Mouse (Mus musculus): ENCODE data around the gene Rab11fip4. TPM values are rescaled to one million over a fixed set of nuclear protein-coding genes. Genes with fewer than 3 reads are reported as not detected.

Gene Rab11fip4
- polyA plus RNA-seq, 1 experiment from 2014 or later: 2.2 TPM

DNA sequence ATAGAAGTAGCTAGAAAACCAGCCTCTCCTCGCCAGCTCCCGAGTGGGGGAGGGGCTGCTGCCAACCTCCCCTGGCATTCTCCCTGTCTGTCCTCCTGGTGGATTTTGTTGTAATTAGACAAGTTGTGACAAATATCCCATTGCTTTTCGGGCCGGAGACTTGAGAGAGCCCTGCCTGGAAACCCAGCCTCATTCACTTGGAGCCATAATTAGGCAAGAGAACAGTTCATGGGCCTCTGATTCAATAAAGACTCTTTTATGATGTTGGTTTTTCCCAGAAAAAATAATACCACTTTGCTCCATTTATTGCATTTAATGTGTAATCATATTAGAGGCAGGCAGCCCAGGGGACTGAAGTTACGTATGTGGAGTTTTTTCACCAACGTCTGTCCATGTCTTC, 127.2 kb downstream of the Rab11fip4 start:
- ATAC-seq (replicated peaks; ENCODE audit: low FRiP score) (no peak), DNase-seq (ENCODE audit: low spot score) (no peak)
- Histone ChIP-seq H3K4me2 (no peak overlapping the region), H3K27ac (ENCODE audit: low read depth, low read length) (no peak overlapping the region), H3K36me3 (ENCODE audit: control insufficient read depth, insufficient read depth, low read length) (no peaks in the 10 kb centered on the region), H3K4me3 (ENCODE audit: low read depth, low read length) (no peak overlapping the region), H3K9ac (ENCODE audit: low read depth, low read length) (no peak overlapping the region), H3K27me3 (replicated peaks; ENCODE audit: control insufficient read depth, insufficient read depth, low read length) (peaks cover 11% of the 10 kb centered on the region), H3K4me1 (replicated peaks; ENCODE audit: control insufficient read depth, insufficient read depth, low read length) (peaks cover 4% of the 10 kb centered on the region; the same call in 1 of the 2 replicates), H3K9me3 (ENCODE audit: control insufficient read depth, low read length) (no peaks in the 10 kb centered on the region)
- WGBS: 79% methylated on average over 6 of the region's 6 CpGs

DNA sequence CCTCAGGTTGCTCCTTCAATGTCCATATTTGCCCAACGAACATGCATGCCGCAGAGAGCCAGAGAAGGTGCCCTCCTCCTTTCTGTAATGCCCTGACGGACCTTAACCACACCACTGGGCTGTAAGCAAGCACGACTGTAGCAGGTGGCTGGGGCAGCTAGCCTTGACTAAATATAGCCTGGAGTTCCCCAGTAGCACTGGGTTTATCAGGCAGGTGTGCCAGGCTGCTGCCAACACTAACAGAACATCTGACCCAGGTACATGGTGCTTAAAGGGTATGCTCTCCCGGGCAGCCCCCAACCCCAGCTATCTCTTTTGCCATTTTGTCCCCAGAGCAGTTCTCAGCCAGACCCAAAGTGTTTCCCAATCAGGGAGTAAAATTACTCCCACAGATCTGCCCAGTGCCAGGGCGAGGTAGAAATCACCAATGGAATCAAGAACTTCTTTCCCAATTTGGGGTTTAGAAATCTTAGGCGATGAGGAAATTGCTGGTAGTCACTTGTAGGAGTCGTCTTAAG, 127.9 kb downstream of the Rab11fip4 start:
- no peak overlapping the region for H3K9ac ChIP-seq (ENCODE audit: low read depth, low read length)
- no peak overlapping the region for H3K4me2 ChIP-seq
- H3K27me3 ChIP-seq (replicated peaks; ENCODE audit: control insufficient read depth, insufficient read depth, low read length): peaks cover 7% of the 10 kb centered on the region
- H3K27ac ChIP-seq (ENCODE audit: low read depth, low read length): no peak overlapping the region
- H3K9me3 ChIP-seq (ENCODE audit: control insufficient read depth, low read length): no peaks in the 10 kb centered on the region
- 77% methylated on average over 8 of the region's 8 CpGs for WGBS
- no peaks in the 10 kb centered on the region for H3K36me3 ChIP-seq (ENCODE audit: control insufficient read depth, insufficient read depth, low read length)
- no peak overlapping the region for H3K4me3 ChIP-seq (ENCODE audit: low read depth, low read length)
- DNase-seq (ENCODE audit: low spot score) (no peak), ATAC-seq (replicated peaks; ENCODE audit: low FRiP score) (no peak)
- H3K4me1 ChIP-seq (replicated peaks; ENCODE audit: control insufficient read depth, insufficient read depth, low read length): no peaks in the 10 kb centered on the region; the same call in 1 of the 2 replicates

DNA sequence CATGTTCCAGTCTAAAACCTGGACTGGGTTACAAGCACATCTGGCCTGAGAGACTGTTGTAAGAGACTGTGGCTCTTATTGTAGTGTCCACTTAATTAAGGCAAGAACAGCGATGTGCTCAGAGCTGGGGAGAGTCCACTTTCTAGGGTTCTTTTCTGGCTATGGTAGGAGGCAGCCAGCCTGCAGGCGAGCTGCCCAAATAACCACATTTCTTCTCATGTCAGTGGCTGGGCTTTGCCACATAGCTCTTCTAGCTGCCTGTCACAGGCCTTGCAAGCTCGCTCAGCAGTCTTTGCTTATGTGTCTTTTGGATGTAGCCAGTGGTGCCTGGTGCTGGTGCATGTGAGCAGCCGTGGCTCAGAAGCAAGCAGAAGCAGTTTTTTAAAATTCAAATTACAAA, 129.7 kb downstream of the Rab11fip4 start:
- ATAC-seq (replicated peaks; ENCODE audit: low FRiP score): no peak
- Histone ChIP-seq H3K36me3 (ENCODE audit: control insufficient read depth, insufficient read depth, low read length) (no peaks in the 10 kb centered on the region), H3K4me2 (no peak overlapping the region), H3K9ac (ENCODE audit: low read depth, low read length) (no peak overlapping the region), H3K27me3 (replicated peaks; ENCODE audit: control insufficient read depth, insufficient read depth, low read length) (no peaks in the 10 kb centered on the region), H3K9me3 (ENCODE audit: control insufficient read depth, low read length) (no peaks in the 10 kb centered on the region), H3K4me1 (replicated peaks; ENCODE audit: control insufficient read depth, insufficient read depth, low read length) (no peaks in the 10 kb centered on the region; the same call in 1 of the 2 replicates), H3K4me3 (ENCODE audit: low read depth, low read length) (no peak overlapping the region), H3K27ac (ENCODE audit: low read depth, low read length) (no peak overlapping the region)
- WGBS: 82% methylated on average over 4 of the region's 4 CpGs
- no peak for DNase-seq (ENCODE audit: low spot score)

GRCm38 (mm10) chr11:79722811-79723210, 131.8 kb downstream of the Rab11fip4 start:
- DNase-seq (ENCODE audit: low spot score) (no peak), ATAC-seq (replicated peaks; ENCODE audit: low FRiP score) (no peak)
- Histone ChIP-seq H3K36me3 (ENCODE audit: control insufficient read depth, insufficient read depth, low read length) (no peaks in the 10 kb centered on the region), H3K4me3 (ENCODE audit: low read depth, low read length) (no peak overlapping the region), H3K27me3 (replicated peaks; ENCODE audit: control insufficient read depth, insufficient read depth, low read length) (no peaks in the 10 kb centered on the region), H3K4me1 (replicated peaks; ENCODE audit: control insufficient read depth, insufficient read depth, low read length) (no peaks in the 10 kb centered on the region), H3K9me3 (ENCODE audit: control insufficient read depth, low read length) (no peaks in the 10 kb centered on the region), H3K4me2 (no peak overlapping the region), H3K9ac (ENCODE audit: low read depth, low read length) (no peak overlapping the region), H3K27ac (ENCODE audit: low read depth, low read length) (no peak overlapping the region)
- WGBS: 81% methylated on average over 5 of the region's 5 CpGs

GRCm38 (mm10) chr11:79725005-79725404, 134.0 kb downstream of the Rab11fip4 start:
- ATAC-seq (replicated peaks; ENCODE audit: low FRiP score) (no peak), DNase-seq (ENCODE audit: low spot score) (no peak)
- Histone ChIP-seq H3K27ac (ENCODE audit: low read depth, low read length) (no peak overlapping the region), H3K36me3 (ENCODE audit: control insufficient read depth, insufficient read depth, low read length) (no peaks in the 10 kb centered on the region), H3K9me3 (ENCODE audit: control insufficient read depth, low read length) (no peaks in the 10 kb centered on the region), H3K4me2 (no peak overlapping the region), H3K4me3 (ENCODE audit: low read depth, low read length) (no peak overlapping the region), H3K27me3 (replicated peaks; ENCODE audit: control insufficient read depth, insufficient read depth, low read length) (no peaks in the 10 kb centered on the region), H3K9ac (ENCODE audit: low read depth, low read length) (no peak overlapping the region), H3K4me1 (replicated peaks; ENCODE audit: control insufficient read depth, insufficient read depth, low read length) (no peaks in the 10 kb centered on the region)
- WGBS: 78% methylated on average over 6 of the region's 6 CpGs

DNA sequence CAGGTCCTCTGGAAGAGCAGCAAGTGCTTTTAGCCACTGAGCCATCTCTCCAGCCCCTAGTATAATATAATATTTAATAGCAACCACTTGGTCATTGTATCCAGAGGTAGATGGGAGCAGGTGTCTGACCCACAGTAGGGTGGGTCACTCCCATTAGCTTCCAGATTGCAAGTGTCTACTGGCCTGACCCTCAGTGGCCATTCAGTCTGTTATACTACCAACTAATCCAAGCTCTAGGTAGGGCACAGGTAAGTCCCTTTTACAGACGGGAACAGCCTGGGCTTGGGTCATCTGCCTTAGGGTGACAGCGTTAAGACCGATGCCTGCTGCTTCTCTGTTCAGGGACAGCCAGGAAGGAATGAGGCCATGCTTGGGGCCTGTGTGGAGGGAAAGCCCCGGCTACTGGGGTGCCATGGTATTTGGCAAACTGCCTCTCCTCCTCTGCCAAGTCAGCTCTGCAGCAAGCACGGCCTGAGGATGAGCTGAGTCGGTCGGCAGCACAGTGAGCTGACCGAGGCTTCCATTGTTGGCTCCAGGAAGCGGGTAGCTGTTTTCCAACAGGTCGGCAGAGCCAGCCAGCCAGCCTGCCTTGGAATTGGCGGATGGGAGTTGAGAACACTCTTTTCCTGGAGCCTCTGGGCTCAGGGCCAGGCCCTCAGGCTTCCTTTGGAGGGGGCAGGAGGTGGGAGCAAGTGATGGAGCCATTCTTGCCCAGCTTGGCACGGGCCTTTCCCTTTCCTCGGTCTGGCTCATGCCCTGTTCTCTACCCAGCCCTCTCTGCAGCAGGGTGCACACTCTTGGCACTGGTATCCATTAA, 138.4 kb downstream of the Rab11fip4 start:
- 84% methylated on average over 13 of the region's 13 CpGs for WGBS
- DNase-seq (ENCODE audit: low spot score): no peak
- Histone ChIP-seq H3K4me3 (ENCODE audit: low read depth, low read length) (no peak overlapping the region), H3K4me2 (no peak overlapping the region), H3K9ac (ENCODE audit: low read depth, low read length) (no peak overlapping the region), H3K9me3 (ENCODE audit: control insufficient read depth, low read length) (no peaks in the 10 kb centered on the region), H3K27me3 (replicated peaks; ENCODE audit: control insufficient read depth, insufficient read depth, low read length) (no peaks in the 10 kb centered on the region), H3K4me1 (replicated peaks; ENCODE audit: control insufficient read depth, insufficient read depth, low read length) (no peaks in the 10 kb centered on the region), H3K36me3 (ENCODE audit: control insufficient read depth, insufficient read depth, low read length) (no peaks in the 10 kb centered on the region), H3K27ac (ENCODE audit: low read depth, low read length) (no peak overlapping the region)
- no peak for ATAC-seq (replicated peaks; ENCODE audit: low FRiP score)

DNA sequence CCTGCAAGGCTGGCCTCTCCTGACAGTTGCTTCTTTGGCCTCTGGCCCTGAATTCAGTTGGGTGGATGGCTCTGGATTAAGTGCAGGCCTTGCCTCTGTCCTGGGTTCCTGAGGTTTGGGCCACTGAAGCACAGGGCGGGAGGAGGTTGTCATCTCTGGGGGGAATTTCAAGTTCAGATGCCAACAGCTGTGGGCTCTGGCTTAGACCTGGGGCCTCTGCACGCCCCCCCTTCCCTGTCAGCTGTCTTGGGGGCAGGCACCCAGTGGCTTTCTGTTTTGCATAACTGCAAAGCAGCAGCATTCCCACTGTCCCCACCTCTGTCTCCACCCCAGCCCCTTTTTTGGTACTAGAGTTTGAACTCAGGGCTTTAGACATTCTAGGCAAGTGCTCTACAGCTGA, 139.4 kb downstream of the Rab11fip4 start:
- Histone ChIP-seq H3K27me3 (replicated peaks; ENCODE audit: control insufficient read depth, insufficient read depth, low read length) (no peaks in the 10 kb centered on the region), H3K9me3 (ENCODE audit: control insufficient read depth, low read length) (no peaks in the 10 kb centered on the region), H3K36me3 (ENCODE audit: control insufficient read depth, insufficient read depth, low read length) (no peaks in the 10 kb centered on the region), H3K4me3 (ENCODE audit: low read depth, low read length) (no peak overlapping the region), H3K9ac (ENCODE audit: low read depth, low read length) (no peak overlapping the region), H3K4me2 (no peak overlapping the region), H3K4me1 (replicated peaks; ENCODE audit: control insufficient read depth, insufficient read depth, low read length) (peaks cover 2% of the 10 kb centered on the region; the same call in 1 of the 2 replicates), H3K27ac (ENCODE audit: low read depth, low read length) (no peak overlapping the region)
- 82% methylated on average over 2 of the region's 2 CpGs for WGBS
- no peak for DNase-seq (ENCODE audit: low spot score)
- no peak for ATAC-seq (replicated peaks; ENCODE audit: low FRiP score)

DNA sequence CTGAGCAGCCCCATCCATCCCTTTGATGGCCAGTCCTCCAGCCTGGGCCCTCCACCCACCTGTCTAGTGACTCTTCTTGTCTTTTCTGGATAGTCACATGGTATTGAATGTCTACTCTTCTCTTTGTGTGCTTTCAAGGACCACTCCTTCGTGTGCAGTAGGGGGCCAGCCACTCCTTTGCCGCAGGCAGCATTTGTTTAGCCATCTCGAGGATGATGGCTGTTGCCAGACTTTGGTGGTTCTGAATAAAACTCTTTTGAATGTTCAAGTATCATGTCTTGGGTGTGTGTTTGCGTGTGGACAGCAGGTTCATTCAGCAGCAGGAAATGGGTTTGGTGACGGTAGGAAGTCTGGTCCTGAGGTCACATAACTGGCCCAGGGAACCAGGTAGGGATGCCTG, 140.5 kb downstream of the Rab11fip4 start:
- no peak overlapping the region for H3K9ac ChIP-seq (ENCODE audit: low read depth, low read length)
- no peaks in the 10 kb centered on the region for H3K27me3 ChIP-seq (replicated peaks; ENCODE audit: control insufficient read depth, insufficient read depth, low read length)
- H3K27ac ChIP-seq (ENCODE audit: low read depth, low read length): no peak overlapping the region
- H3K4me1 ChIP-seq (replicated peaks; ENCODE audit: control insufficient read depth, insufficient read depth, low read length): peaks cover 5% of the 10 kb centered on the region; the same call in 1 of the 2 replicates
- DNase-seq (ENCODE audit: low spot score) (no peak), ATAC-seq (replicated peaks; ENCODE audit: low FRiP score) (no peak)
- no peak overlapping the region for H3K4me2 ChIP-seq
- H3K36me3 ChIP-seq (ENCODE audit: control insufficient read depth, insufficient read depth, low read length): no peaks in the 10 kb centered on the region
- no peaks in the 10 kb centered on the region for H3K9me3 ChIP-seq (ENCODE audit: control insufficient read depth, low read length)
- H3K4me3 ChIP-seq (ENCODE audit: low read depth, low read length): no peak overlapping the region
- WGBS: 79% methylated on average over 5 of the region's 5 CpGs

DNA sequence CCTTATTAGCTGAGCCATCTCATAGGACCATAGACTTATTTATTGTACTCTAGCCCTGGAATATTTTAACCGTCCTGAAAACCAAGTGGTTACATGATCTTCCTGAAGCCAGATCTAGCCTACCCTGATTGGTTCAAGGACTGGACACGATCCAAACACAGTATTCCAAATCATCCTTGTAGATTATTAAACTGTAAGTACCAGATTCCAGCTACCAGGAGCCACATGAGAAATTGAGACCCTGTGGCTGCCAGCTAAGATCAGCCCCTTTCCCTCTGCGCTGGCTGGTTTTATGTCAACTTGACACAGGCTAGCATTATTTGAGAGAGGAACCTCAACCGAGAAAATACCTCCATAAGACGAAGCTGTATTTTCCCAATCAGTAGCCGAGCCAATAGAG, 142.0 kb downstream of the Rab11fip4 start:
- Histone ChIP-seq H3K4me1 (replicated peaks; ENCODE audit: control insufficient read depth, insufficient read depth, low read length) (peaks cover 16% of the 10 kb centered on the region), H3K27ac (ENCODE audit: low read depth, low read length) (no peak overlapping the region), H3K36me3 (ENCODE audit: control insufficient read depth, insufficient read depth, low read length) (no peaks in the 10 kb centered on the region), H3K9ac (ENCODE audit: low read depth, low read length) (no peak overlapping the region), H3K9me3 (ENCODE audit: control insufficient read depth, low read length) (no peaks in the 10 kb centered on the region), H3K4me3 (ENCODE audit: low read depth, low read length) (no peak overlapping the region), H3K4me2 (no peak overlapping the region), H3K27me3 (replicated peaks; ENCODE audit: control insufficient read depth, insufficient read depth, low read length) (no peaks in the 10 kb centered on the region)
- ATAC-seq (replicated peaks; ENCODE audit: low FRiP score): no peak
- no peak for DNase-seq (ENCODE audit: low spot score)
- WGBS: 88% methylated on average over 6 of the region's 6 CpGs

Data from liver, embryonic 11.5 days (tissue).